Mouse (Mus musculus): ENCODE results near the gene Tbx19. TPM values are rescaled to one million over a fixed set of nuclear protein-coding genes. Genes with fewer than 3 reads are reported as not detected.
A peak's percentile ranks its signal among the peaks of the same experiment; 100 is the strongest.

The Tbx19 gene
- total RNA-seq, 2 experiments from 2014 or later, result not detected

DNA sequence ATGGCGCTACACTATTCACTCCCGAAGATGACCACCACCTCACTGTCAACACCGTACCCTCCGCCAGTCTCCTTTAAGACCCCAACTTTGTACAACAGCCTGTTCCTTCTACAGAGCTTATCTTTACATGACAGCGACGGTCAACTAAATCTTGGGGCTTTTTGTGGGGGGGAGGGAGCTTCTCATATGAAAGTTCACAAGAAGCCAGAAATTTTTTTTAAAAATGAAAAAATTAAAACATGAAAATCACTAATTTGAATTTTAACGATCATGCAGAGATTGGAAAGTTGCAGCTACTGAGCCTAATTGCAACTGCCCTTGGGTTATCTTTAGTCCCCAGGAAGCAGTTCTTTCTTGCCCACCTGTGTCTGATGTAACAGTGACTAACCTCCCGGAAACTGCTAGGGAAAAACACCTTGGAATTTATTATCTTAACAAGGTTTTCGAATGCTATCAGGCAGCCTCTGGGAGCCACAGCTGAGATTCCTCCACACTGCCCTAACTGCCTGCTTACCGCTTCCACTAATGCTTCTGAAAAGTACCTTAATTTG is 32.2 kb upstream of the Tbx19 start:
- intact Hi-C loops (cut with DNase I), result no loop called here
- TF ChIP-seq CTCF (IDR thresholded peaks at IDR 0.05), result no peak
- DNase-seq, result no peak
- H3K4me3 ChIP-seq, result peak overlapping the region; percentile 87
- peak overlapping the region; percentile 83 for H3K27ac ChIP-seq

DNA sequence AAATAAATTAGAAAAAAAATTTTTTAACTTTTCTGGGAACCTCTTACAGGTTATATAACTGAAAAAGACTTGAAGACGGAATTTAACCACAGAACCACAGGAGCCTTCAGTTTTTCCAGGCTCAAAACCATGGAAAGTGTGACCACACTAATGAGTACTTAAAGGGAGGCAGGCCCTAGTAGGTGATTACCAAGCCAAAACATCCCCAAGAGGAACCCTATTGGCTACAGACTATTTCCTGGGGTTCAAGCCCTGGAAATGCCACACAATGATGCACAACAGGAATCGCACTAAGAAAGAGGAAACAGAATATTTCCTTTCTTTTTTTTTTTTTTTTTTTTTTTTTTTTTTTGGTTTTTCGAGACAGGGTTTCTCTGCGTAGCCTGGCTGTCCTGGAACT is 31.5 kb upstream of the Tbx19 start:
- intact Hi-C loops (cut with DNase I), result no loop called here
- TF ChIP-seq CTCF (IDR thresholded peaks at IDR 0.05), result no peak
- H3K27ac ChIP-seq, result peak overlapping the region; percentile 83

DNA sequence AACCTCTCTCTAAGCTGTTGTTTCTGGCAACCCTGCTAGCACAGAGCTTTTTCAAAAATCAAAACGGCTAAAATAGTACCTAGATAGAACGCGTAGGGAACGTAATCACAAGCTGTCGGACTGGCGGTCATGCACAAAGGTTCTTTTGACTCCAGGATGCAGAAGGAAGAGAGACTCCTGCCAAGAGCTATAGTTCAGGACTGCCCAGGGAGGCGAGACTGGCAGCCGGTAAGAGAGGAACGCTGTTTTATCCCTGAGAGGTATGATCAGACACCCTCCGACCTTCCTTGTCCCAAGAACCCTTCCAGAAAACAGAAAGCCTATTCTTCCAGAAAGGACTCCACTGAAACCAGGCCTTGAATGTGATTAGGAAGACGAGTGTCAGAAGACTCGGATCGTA is 31.0 kb upstream of the Tbx19 start:
- no peak for DNase-seq
- H3K4me3 ChIP-seq, result peak overlapping the region; percentile 51
- H3K27ac ChIP-seq, result peak overlapping the region; percentile 83
- intact Hi-C loops (cut with DNase I), result no loop called here
- no peak for TF ChIP-seq CTCF (IDR thresholded peaks at IDR 0.05)

More for the DNA sequence above, 31.5 kb upstream of the Tbx19 start:
- peak overlapping the region; percentile 51 for H3K4me3 ChIP-seq
- DNase-seq, result no peak

DNA sequence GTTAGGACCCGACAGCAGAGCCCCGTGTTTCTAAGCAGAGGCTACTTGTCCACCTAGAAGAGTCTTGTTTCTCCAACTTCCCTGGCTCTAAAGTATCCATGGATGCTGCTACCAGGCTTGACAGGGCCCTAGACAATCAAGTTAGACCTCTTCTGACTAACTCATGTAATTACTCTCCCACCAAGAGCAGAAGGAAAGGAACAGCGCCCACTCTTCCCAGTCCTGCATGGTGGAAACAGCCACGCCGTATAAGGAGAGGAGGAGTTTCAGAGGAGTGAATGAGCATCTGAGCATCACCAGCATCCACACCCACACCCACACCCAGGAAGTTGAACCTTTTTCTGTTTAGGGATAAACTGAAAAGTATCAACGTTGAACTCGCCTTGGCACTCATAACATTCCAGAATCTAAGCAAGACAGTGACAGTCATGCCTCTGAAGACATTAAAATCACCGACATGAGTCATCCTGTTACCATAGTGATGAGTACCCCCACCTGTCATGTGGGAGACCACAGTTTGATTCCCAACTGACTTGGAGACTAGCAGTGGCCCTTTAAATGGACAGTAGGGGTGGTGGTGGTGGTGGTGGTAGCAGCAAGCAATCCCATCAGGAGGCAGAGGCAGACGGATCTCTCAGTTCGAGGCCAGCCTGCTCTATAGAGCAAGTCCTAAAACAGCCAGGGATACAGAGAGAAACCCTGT is 30.1 kb upstream of the Tbx19 start:
- no peak for DNase-seq
- Histone ChIP-seq H3K4me3 (no peak overlapping the region), H3K27ac (peak overlapping the region; percentile 83; the same call in 1 of the 2 replicates)
- intact Hi-C loops (cut with DNase I), result no loop called here
- no peak for TF ChIP-seq CTCF (IDR thresholded peaks at IDR 0.05)

- no peak overlapping the region for H3K4me3 ChIP-seq
- intact Hi-C loops (cut with DNase I), result no loop called here
- DNase-seq, result no peak
- H3K27ac ChIP-seq, result no peak overlapping the region
- no peak for TF ChIP-seq CTCF (IDR thresholded peaks at IDR 0.05)
Measured at GRCm38 (mm10) chr1:165190068-165190467, 29.5 kb upstream of the Tbx19 start.

DNA sequence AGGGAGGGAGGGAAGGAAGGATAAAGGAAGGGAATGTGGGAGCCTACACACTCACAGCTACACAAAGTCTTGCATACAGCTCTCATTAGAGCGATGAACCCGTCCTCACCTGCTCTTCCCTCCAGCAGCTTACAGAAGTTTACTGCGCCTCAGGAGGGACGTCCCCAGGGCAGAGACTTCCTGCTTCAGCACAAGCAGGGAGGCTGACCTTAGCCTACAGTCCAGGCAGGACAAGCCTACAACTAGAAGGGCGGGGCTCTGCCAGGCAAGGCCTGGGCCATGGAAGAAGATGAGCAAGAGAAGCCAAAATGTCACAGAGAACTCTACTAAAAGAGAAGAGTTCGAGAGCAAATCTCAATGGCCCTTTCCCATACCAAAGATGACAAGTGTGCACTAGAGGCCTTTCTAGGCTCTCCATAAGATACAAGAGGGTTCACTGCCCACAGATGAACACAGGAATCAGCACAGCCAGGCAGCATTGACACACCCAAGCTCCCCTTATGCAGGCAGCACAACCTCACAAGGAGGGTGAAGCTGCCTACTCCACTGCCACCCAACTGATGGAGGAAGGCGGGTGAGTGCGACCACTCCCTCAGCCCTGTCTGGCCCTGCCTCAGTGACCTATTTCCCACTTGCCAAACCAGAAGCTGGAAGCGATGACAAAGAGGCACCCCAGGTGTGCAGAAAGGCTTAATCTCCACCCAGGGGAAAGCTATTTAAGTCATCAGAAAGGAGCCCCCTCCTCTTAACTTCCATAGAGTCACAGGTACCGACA is 28.4 kb upstream of the Tbx19 start:
- Histone ChIP-seq H3K27ac (no peak overlapping the region), H3K4me3 (no peak overlapping the region)
- DNase-seq, result no peak
- TF ChIP-seq CTCF (IDR thresholded peaks at IDR 0.05), result no peak
- intact Hi-C loops (cut with DNase I), result no loop called here

DNA sequence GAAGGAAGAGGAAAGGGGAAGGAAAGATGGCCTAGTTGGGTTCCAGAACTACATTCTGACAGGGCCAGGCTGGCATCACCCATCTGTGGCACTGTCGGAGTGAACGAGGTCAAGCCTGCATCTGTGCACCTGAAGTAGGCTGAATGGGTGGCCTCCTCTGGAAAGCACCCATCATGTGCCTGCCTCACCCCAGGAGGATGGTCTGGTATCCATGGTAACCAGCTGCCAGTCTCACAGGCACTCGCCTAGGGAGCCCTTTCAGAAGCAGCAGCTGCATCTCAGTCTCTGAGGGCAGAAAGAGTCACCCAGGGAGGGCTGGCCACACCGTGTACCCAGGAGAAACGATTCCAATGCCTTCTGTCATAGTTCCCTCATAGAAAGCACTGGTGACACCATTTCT is 26.8 kb upstream of the Tbx19 start:
- intact Hi-C loops (cut with DNase I), result no loop called here
- no peak overlapping the region for H3K27ac ChIP-seq
- no peak overlapping the region for H3K4me3 ChIP-seq
- no peak for DNase-seq
- no peak for TF ChIP-seq CTCF (IDR thresholded peaks at IDR 0.05)

- DNase-seq, result no peak
- intact Hi-C loops (cut with DNase I), result no loop called here
- TF ChIP-seq CTCF (IDR thresholded peaks at IDR 0.05), result no peak
- Histone ChIP-seq H3K27ac (no peak overlapping the region), H3K4me3 (no peak overlapping the region)
Measured at GRCm38 (mm10) chr1:165186491-165186890, 25.9 kb upstream of the Tbx19 start.

GRCm38 (mm10) chr1:165185116-165185515 is 24.5 kb upstream of the Tbx19 start:
- no peak overlapping the region for H3K4me3 ChIP-seq
- intact Hi-C loops (cut with DNase I), result no loop called here
- no peak overlapping the region for H3K27ac ChIP-seq
- DNase-seq, result no peak
- TF ChIP-seq CTCF (IDR thresholded peaks at IDR 0.05), result no peak

- DNase-seq, result no peak
- intact Hi-C loops (cut with DNase I), result no loop called here
- no peak for TF ChIP-seq CTCF (IDR thresholded peaks at IDR 0.05)
- H3K4me3 ChIP-seq, result no peak overlapping the region
- H3K27ac ChIP-seq, result no peak overlapping the region
Measured at GRCm38 (mm10) chr1:165184178-165184577, 23.6 kb upstream of the Tbx19 start.

- no peak for TF ChIP-seq CTCF (IDR thresholded peaks at IDR 0.05)
- no peak overlapping the region for H3K27ac ChIP-seq
- intact Hi-C loops (cut with DNase I), result no loop called here
- H3K4me3 ChIP-seq, result no peak overlapping the region
- no peak for DNase-seq
Measured at GRCm38 (mm10) chr1:165183400-165183799, 22.8 kb upstream of the Tbx19 start.

- no peak for TF ChIP-seq CTCF (IDR thresholded peaks at IDR 0.05)
- no peak for DNase-seq
- intact Hi-C loops (cut with DNase I), result no loop called here
- Histone ChIP-seq H3K27ac (no peak overlapping the region), H3K4me3 (no peak overlapping the region)
Measured at GRCm38 (mm10) chr1:165179321-165179720, 18.7 kb upstream of the Tbx19 start.

GRCm38 (mm10) chr1:165178075-165178474 is 17.5 kb upstream of the Tbx19 start:
- Histone ChIP-seq H3K4me3 (no peak overlapping the region), H3K27ac (no peak overlapping the region)
- intact Hi-C loops (cut with DNase I), result no loop called here
- TF ChIP-seq CTCF (IDR thresholded peaks at IDR 0.05), result no peak
- DNase-seq, result no peak

Data from gastrocnemius, adult 2 months (tissue).